Mouse (Mus musculus): ENCODE results near the gene Map3k1.

Map3k1 gene

GRCm38 (mm10) chr13:111789420-111790065, 19.2 kb downstream of the Map3k1 start:
- DNase-seq: peak in 1 of 2 experiments; percentile 20

GRCm38 (mm10) chr13:111788882-111789281, 19.9 kb downstream of the Map3k1 start:
- DNase-seq: no peak

GRCm38 (mm10) chr13:111787857-111788619, 20.8 kb downstream of the Map3k1 start:
- peak; percentile 87 to 89 for DNase-seq

GRCm38 (mm10) chr13:111786584-111786983, 22.2 kb downstream of the Map3k1 start:
- no peak for DNase-seq

- peak; percentile 55 to 69 for DNase-seq
Observed at GRCm38 (mm10) chr13:111783451-111783850, 25.3 kb downstream of the Map3k1 start.

GRCm38 (mm10) chr13:111779471-111779870, 29.3 kb downstream of the Map3k1 start:
- peak in 1 of 2 experiments; percentile 2 for DNase-seq

- no peak for DNase-seq
Observed at GRCm38 (mm10) chr13:111778606-111779005, 30.2 kb downstream of the Map3k1 start.

GRCm38 (mm10) chr13:111777865-111778264, 30.9 kb downstream of the Map3k1 start:
- DNase-seq: no peak

- no peak for DNase-seq
Observed at GRCm38 (mm10) chr13:111777179-111777578, 31.6 kb downstream of the Map3k1 start.

- no peak for DNase-seq
Observed at GRCm38 (mm10) chr13:111772075-111772474, 36.7 kb downstream of the Map3k1 start.

- DNase-seq: peak; percentile 69 to 82
Observed at GRCm38 (mm10) chr13:111771232-111771631, 37.6 kb downstream of the Map3k1 start.

GRCm38 (mm10) chr13:111770776-111771175, 38.0 kb downstream of the Map3k1 start:
- no peak for DNase-seq

- no peak for DNase-seq
Observed at GRCm38 (mm10) chr13:111762526-111762925, 46.3 kb downstream of the Map3k1 start.

GRCm38 (mm10) chr13:111756986-111757385, 51.8 kb downstream of the Map3k1 start:
- no peak for DNase-seq

GRCm38 (mm10) chr13:111755937-111756336, 52.9 kb downstream of the Map3k1 start:
- DNase-seq: no peak

- DNase-seq: no peak
Observed at GRCm38 (mm10) chr13:111755377-111755776, 53.4 kb downstream of the Map3k1 start.

- no peak for DNase-seq
Observed at GRCm38 (mm10) chr13:111753321-111753720, 55.5 kb downstream of the Map3k1 start.

GRCm38 (mm10) chr13:111748301-111749062, 60.3 kb downstream of the Map3k1 start:
- no peak for DNase-seq

GRCm38 (mm10) chr13:111746831-111747230, 62.0 kb downstream of the Map3k1 start:
- DNase-seq: no peak

- DNase-seq: peak; percentile 48 to 59
Observed at GRCm38 (mm10) chr13:111745216-111745615, 63.6 kb downstream of the Map3k1 start.

- DNase-seq: peak in 1 of 2 experiments; percentile 50
Observed at GRCm38 (mm10) chr13:111744233-111745000, 64.4 kb downstream of the Map3k1 start.

GRCm38 (mm10) chr13:111741991-111742615, 66.7 kb downstream of the Map3k1 start:
- peak in 1 of 2 experiments; percentile 73 for DNase-seq

Data from cerebellum, postnatal 25 days (tissue).